ENCODE assay signal across 21 mouse cellular contexts in genomic region chr3:109918996-109919395, GRCm38 (mm10).
A peak's percentile ranks its signal among the peaks of the same experiment; 100 is the strongest.
DNase-seq lines count a peak whose midpoint lies in the region; ATAC-seq lines count a peak whose summit lies in the region.
"Had no signal": no experiment of that assay in that cellular context is flagged by ENCODE, and none has a peak within 500 bp of the region (broad histone marks: within the 10 kb centered on the region; RNA-seq: fewer than 3 reads in every experiment).

No protein-coding gene starts in this region.

- ATAC-seq in forebrain, embryonic 16.5 days = peak; percentile 93
- ATAC-seq in midbrain, embryonic 16.5 days = no peak
- no peak for ATAC-seq in megakaryocyte, adult 5-6 weeks (ENCODE audit: poor library complexity, severe bottlenecking)
- ATAC-seq: hindbrain, postnatal 0 days; intestine, postnatal 0 days; liver, embryonic 12.5 days had no signal

- H3K36me3 ChIP-seq in forebrain, embryonic 16.5 days (ENCODE audit: control insufficient read depth, insufficient read depth) = no peaks in the 10 kb centered on the region
- no peaks in the 10 kb centered on the region for H3K36me3 ChIP-seq in midbrain, embryonic 16.5 days (ENCODE audit: control insufficient read depth, insufficient read depth, low read length)
- H3K36me3 ChIP-seq: heart, embryonic 13.5 days; limb, embryonic 12.5 days; liver, embryonic 12.5 days; midbrain, embryonic 12.5 days had no signal

- H3K27me3 ChIP-seq in forebrain, embryonic 16.5 days (replicated peaks; ENCODE audit: control insufficient read depth, insufficient read depth, low read length) = no peaks in the 10 kb centered on the region
- no peaks in the 10 kb centered on the region for H3K27me3 ChIP-seq in midbrain, embryonic 16.5 days (ENCODE audit: control insufficient read depth, insufficient read depth, low read depth, low read length)
- H3K27me3 ChIP-seq: liver, embryonic 12.5 days; midbrain, embryonic 12.5 days had no signal

- no peak overlapping the region for H3K27ac ChIP-seq in forebrain, embryonic 16.5 days (ENCODE audit: low read length)
- peak overlapping the region; percentile 30; the same call in 1 of the 2 replicates for H3K27ac ChIP-seq in midbrain, embryonic 16.5 days (ENCODE audit: low read length)
- H3K27ac ChIP-seq: heart, embryonic 13.5 days; hindbrain, postnatal 0 days; limb, embryonic 12.5 days; liver, embryonic 12.5 days had no signal

- no peak overlapping the region for H3K9ac ChIP-seq in forebrain, embryonic 16.5 days (replicated peaks; ENCODE audit: low read depth, low read length)
- H3K9ac ChIP-seq in midbrain, embryonic 16.5 days (ENCODE audit: low read depth, low read length) = no peak overlapping the region
- H3K9ac ChIP-seq: heart, embryonic 13.5 days; limb, embryonic 12.5 days; liver, embryonic 12.5 days; midbrain, embryonic 12.5 days had no signal

- WGBS in forebrain, embryonic 16.5 days = 47% methylated on average over 3 of the region's 3 CpGs
- WGBS in midbrain, embryonic 16.5 days = 63% methylated on average over 3 of the region's 3 CpGs

- H3K4me1 ChIP-seq in forebrain, embryonic 16.5 days (replicated peaks; ENCODE audit: control insufficient read depth, insufficient read depth, low read length) = peaks cover 14% of the 10 kb centered on the region
- peaks cover 2% of the 10 kb centered on the region; the same call in 1 of the 2 replicates for H3K4me1 ChIP-seq in midbrain, embryonic 16.5 days (ENCODE audit: control insufficient read depth, insufficient read depth, low read length)
- H3K4me1 ChIP-seq: heart, embryonic 13.5 days; liver, embryonic 12.5 days had no signal

- no peak overlapping the region for H3K4me3 ChIP-seq in forebrain, embryonic 16.5 days (replicated peaks; ENCODE audit: low read length)
- H3K4me3 ChIP-seq in midbrain, embryonic 16.5 days (ENCODE audit: low read depth, low read length) = no peak overlapping the region
- H3K4me3 ChIP-seq: heart, embryonic 13.5 days; limb, embryonic 12.5 days; liver, embryonic 12.5 days; midbrain, embryonic 12.5 days had no signal

- no peaks in the 10 kb centered on the region for H3K9me3 ChIP-seq in forebrain, embryonic 16.5 days (ENCODE audit: control insufficient read depth, low read length)
- no peaks in the 10 kb centered on the region for H3K9me3 ChIP-seq in midbrain, embryonic 16.5 days (replicated peaks; ENCODE audit: control insufficient read depth, low read length, poor library complexity, severe bottlenecking)
- H3K9me3 ChIP-seq: heart, embryonic 13.5 days; limb, embryonic 12.5 days; liver, embryonic 12.5 days; midbrain, embryonic 12.5 days had no signal

- DNase-seq in layer of hippocampus, adult 11-12 months (ENCODE audit: low spot score) = peak; percentile 49
- no peak for DNase-seq in layer of hippocampus, postnatal 25 days (ENCODE audit: extremely low spot score in 1 of 2, low spot score in 1 of 2)
- DNase-seq in brain, embryonic 18.5 days (ENCODE audit: low read depth, low spot score) = peak; percentile 20
- no peak for DNase-seq in thymus, postnatal 10 days (ENCODE audit: low spot score in 2 of 2)
- DNase-seq: adrenal gland, adult 8-10 months; cerebellum, adult 11-12 months; cerebellum, postnatal 25 days; embryo, embryonic 11 days; heart, adult 18-20 months; lung, adult 2 months; right cerebral cortex, adult 18-20 months; thymus, postnatal 14 days had no signal

- no peak overlapping the region for H3K4me2 ChIP-seq in forebrain, embryonic 16.5 days (ENCODE audit: low read length)
- no peak overlapping the region for H3K4me2 ChIP-seq in midbrain, embryonic 16.5 days (ENCODE audit: low read length)
- H3K4me2 ChIP-seq: heart, embryonic 13.5 days; limb, embryonic 12.5 days; liver, embryonic 12.5 days; midbrain, embryonic 12.5 days had no signal

Comparison
In these comparisons a context has a peak if more than half of its experiments do, and no peak if none do; other contexts are left out.
1. DNase-seq: peak in layer of hippocampus, adult 11-12 months (single experiment) and brain, embryonic 18.5 days (single experiment); none in layer of hippocampus, postnatal 25 days (0 of 2) and thymus, postnatal 10 days (0 of 2).